In genomic region chr7:16946441-16947348, GRCm38 (mm10) we compare ENCODE assay signal across 8 mouse cellular contexts. TPM values are rescaled to one million over a fixed set of nuclear protein-coding genes. Genes with fewer than 3 reads are reported as not detected.
DNase-seq lines count a peak whose midpoint lies in the region; ATAC-seq and TF ChIP-seq lines count a peak whose summit lies in the region.

No protein-coding gene starts in this region.

- intact Hi-C loops in left cerebral cortex, postnatal 36 days (cut with DNase I) = no loop called here
- intact Hi-C loops in left cerebral cortex, postnatal 14 days (cut with DNase I) = no loop called here

- H3K9me3 ChIP-seq in forebrain, postnatal 0 days (ENCODE audit: low read length) = no peaks in the 10 kb centered on the region
- no peaks in the 10 kb centered on the region for H3K9me3 ChIP-seq in limb, embryonic 10.5 days (replicated peaks)

- no peak; the same call in 1 of the 2 replicates for TF ChIP-seq POLR2A in cerebellum, adult 2 months (IDR thresholded peaks at IDR 0.05; ENCODE audit: borderline replicate concordance, insufficient read depth, low read length)
- no peak for TF ChIP-seq POLR2A in olfactory bulb, adult 2 months (IDR thresholded peaks at IDR 0.05; ENCODE audit: insufficient read depth, low read depth, low read length)

- no peaks in the 10 kb centered on the region for H3K27me3 ChIP-seq in cerebellum, adult 2 months (ENCODE audit: control insufficient read depth, insufficient read depth, low read length)
- no peaks in the 10 kb centered on the region for H3K27me3 ChIP-seq in forebrain, postnatal 0 days (ENCODE audit: insufficient read depth, low read length)
- peaks cover 56% of the 10 kb centered on the region for H3K27me3 ChIP-seq in limb, embryonic 10.5 days (ENCODE audit: low read depth, poor library complexity, severe bottlenecking)

- H3K4me1 ChIP-seq in cerebellum, adult 2 months (ENCODE audit: control insufficient read depth, insufficient read depth, low read length) = peaks cover 26% of the 10 kb centered on the region; the same call in 1 of the 2 replicates
- H3K4me1 ChIP-seq in forebrain, postnatal 0 days (ENCODE audit: insufficient read depth) = peaks cover 40% of the 10 kb centered on the region
- peaks cover 57% of the 10 kb centered on the region for H3K4me1 ChIP-seq in limb, embryonic 10.5 days
- peaks cover 48% of the 10 kb centered on the region for H3K4me1 ChIP-seq in olfactory bulb, adult 2 months (ENCODE audit: control insufficient read depth, insufficient read depth, low read length)

- peak overlapping the region; percentile 97 for H3K9ac ChIP-seq in forebrain, postnatal 0 days

- H3K36me3 ChIP-seq in forebrain, postnatal 0 days (ENCODE audit: insufficient read depth) = no peaks in the 10 kb centered on the region
- H3K36me3 ChIP-seq in limb, embryonic 10.5 days = no peaks in the 10 kb centered on the region

- no peak for TF ChIP-seq CTCF in cerebellum, adult 2 months (IDR thresholded peaks at IDR 0.05; ENCODE audit: borderline replicate concordance, insufficient read depth, low read depth, low read length)
- TF ChIP-seq CTCF in forebrain, postnatal 0 days (IDR thresholded peaks at IDR 0.05; ENCODE audit: low read depth) = peak; percentile 47
- TF ChIP-seq CTCF in olfactory bulb, adult 2 months (IDR thresholded peaks at IDR 0.05; ENCODE audit: insufficient read depth, low read depth, low read length) = no peak; the same call in 1 of the 2 replicates

- DNase-seq in left cerebral cortex, postnatal 36 days (ENCODE audit: low spot score in 2 of 2) = peak; percentile 49 to 56
- no peak for DNase-seq in left cerebral cortex, postnatal 14 days (ENCODE audit: low spot score in 2 of 2)
- peak; percentile 80 to 85 for DNase-seq in cerebellum, adult 2 months
- DNase-seq in forebrain, postnatal 0 days = no peak
- DNase-seq in limb, embryonic 10.5 days (ENCODE audit: low spot score) = peak; percentile 56
- no peak for DNase-seq in frontal cortex, postnatal 10 days (ENCODE audit: low spot score in 2 of 2)
- DNase-seq in ovary, postnatal 36 days (ENCODE audit: low spot score) = no peak

- H3K4me2 ChIP-seq in forebrain, postnatal 0 days (ENCODE audit: low read depth) = peak overlapping the region; percentile 91

- peak overlapping the region; percentile 95 for H3K27ac ChIP-seq in cerebellum, adult 2 months (ENCODE audit: insufficient read depth, low read length)
- H3K27ac ChIP-seq in forebrain, postnatal 0 days (ENCODE audit: low read depth, low read length) = peak overlapping the region; percentile 95
- peak overlapping the region; percentile 43 for H3K27ac ChIP-seq in limb, embryonic 10.5 days
- peak overlapping the region; percentile 99 for H3K27ac ChIP-seq in olfactory bulb, adult 2 months (ENCODE audit: insufficient read depth, low read depth, low read length)

- WGBS in cerebellum, adult 2 months = 3% methylated on average over 53 of the region's 53 CpGs
- WGBS in forebrain, postnatal 0 days = 4% methylated on average over 51 of the region's 53 CpGs
- WGBS in limb, embryonic 10.5 days = 3% methylated on average over 53 of the region's 53 CpGs
- WGBS in olfactory bulb, adult 2 months = 3% methylated on average over 53 of the region's 53 CpGs

- H3K4me3 ChIP-seq in cerebellum, adult 2 months (replicated peaks; ENCODE audit: insufficient read depth, low read depth, low read length) = peak overlapping the region; percentile 87
- peak overlapping the region; percentile 83 for H3K4me3 ChIP-seq in forebrain, postnatal 0 days (ENCODE audit: low read depth, low read length)
- H3K4me3 ChIP-seq in limb, embryonic 10.5 days = peak overlapping the region; percentile 49
- H3K4me3 ChIP-seq in olfactory bulb, adult 2 months (ENCODE audit: insufficient read depth, low read depth, low read length) = peak overlapping the region; percentile 97

- ATAC-seq in forebrain, postnatal 0 days = no peak

RNA-seq across cellular contexts. Expression of gene Pnmal2, which starts 2.2 kb away (rescaled TPM):
- total RNA-seq in left cerebral cortex, postnatal 36 days (2021) = 100 to 1,000 TPM; 249 to 288 TPM
- total RNA-seq in left cerebral cortex, postnatal 14 days (2021) = 100 to 1,000 TPM; 215 to 249 TPM
- 135 and 136 TPM in 2 replicates for polyA plus RNA-seq in cerebellum, adult 2 months (2012; rRNA removed)
- 98.9 and 133 TPM in 2 replicates for total RNA-seq in forebrain, postnatal 0 days (2014; rRNA removed)
- polyA plus RNA-seq in forebrain, postnatal 0 days (2015; fragmentation: Nextera tagmentation; extraction: Ambion mirVana) = 87.5 and 134 TPM in 2 replicates
- polyA plus RNA-seq in limb, embryonic 10.5 days (2016; fragmentation: Nextera tagmentation; extraction: Ambion mirVana) = 2.6 and 5.7 TPM in 2 replicates
- polyA plus RNA-seq in olfactory bulb, adult 2 months (2012; ENCODE audit: insufficient read depth, insufficient read length, low replicate concordance, missing spikeins) = not detected in 2 replicates

RNA-seq across cellular contexts. Expression of gene Pnmal1, which starts 12.8 kb away (rescaled TPM):
- total RNA-seq in left cerebral cortex, postnatal 36 days (2021) = 100 to 1,000 TPM; 109 to 111 TPM
- 10 to 100 TPM; 85.4 to 91.6 TPM for total RNA-seq in left cerebral cortex, postnatal 14 days (2021)
- polyA plus RNA-seq in cerebellum, adult 2 months (2012; rRNA removed) = 27.4 and 29.9 TPM in 2 replicates
- 53.4 and 64.8 TPM in 2 replicates for total RNA-seq in forebrain, postnatal 0 days (2014; rRNA removed)
- 51.1 and 61.5 TPM in 2 replicates for polyA plus RNA-seq in forebrain, postnatal 0 days (2015; fragmentation: Nextera tagmentation; extraction: Ambion mirVana)
- 0.79 and 1.5 TPM in 2 replicates for polyA plus RNA-seq in limb, embryonic 10.5 days (2016; fragmentation: Nextera tagmentation; extraction: Ambion mirVana)
- not detected in 2 replicates for polyA plus RNA-seq in olfactory bulb, adult 2 months (2012; ENCODE audit: insufficient read depth, insufficient read length, low replicate concordance, missing spikeins)

RNA-seq across cellular contexts. Expression of gene Calm3, which starts 22.8 kb away (rescaled TPM):
- 1,000 to 10,000 TPM; 1,705 to 2,029 TPM for total RNA-seq in left cerebral cortex, postnatal 36 days (2021)
- total RNA-seq in left cerebral cortex, postnatal 14 days (2021) = 1,000 to 10,000 TPM; 2,088 to 2,136 TPM
- 1,355 and 1,504 TPM in 2 replicates for polyA plus RNA-seq in cerebellum, adult 2 months (2012; rRNA removed)
- 1,323 and 1,444 TPM in 2 replicates for total RNA-seq in forebrain, postnatal 0 days (2014; rRNA removed)
- polyA plus RNA-seq in forebrain, postnatal 0 days (2015; fragmentation: Nextera tagmentation; extraction: Ambion mirVana) = 403 and 424 TPM in 2 replicates
- 127 and 134 TPM in 2 replicates for polyA plus RNA-seq in limb, embryonic 10.5 days (2016; fragmentation: Nextera tagmentation; extraction: Ambion mirVana)
- 1,020 and 1,388 TPM in 2 replicates for polyA plus RNA-seq in olfactory bulb, adult 2 months (2012; ENCODE audit: insufficient read depth, insufficient read length, low replicate concordance, missing spikeins)

RNA-seq across cellular contexts. Expression of gene Gm42372, which starts 36.2 kb away (rescaled TPM):
- 10 to 100 TPM; 59.7 to 61.7 TPM for total RNA-seq in left cerebral cortex, postnatal 36 days (2021)
- 10 to 100 TPM; 59.2 to 61.7 TPM for total RNA-seq in left cerebral cortex, postnatal 14 days (2021)
- 33.2 and 34.4 TPM in 2 replicates for polyA plus RNA-seq in cerebellum, adult 2 months (2012; rRNA removed)
- total RNA-seq in forebrain, postnatal 0 days (2014; rRNA removed) = 34.9 and 40.0 TPM in 2 replicates
- polyA plus RNA-seq in forebrain, postnatal 0 days (2015; fragmentation: Nextera tagmentation; extraction: Ambion mirVana) = 4.0 and 5.9 TPM in 2 replicates
- 0.96 and 0.98 TPM in 2 replicates for polyA plus RNA-seq in limb, embryonic 10.5 days (2016; fragmentation: Nextera tagmentation; extraction: Ambion mirVana)
- polyA plus RNA-seq in olfactory bulb, adult 2 months (2012; ENCODE audit: insufficient read depth, insufficient read length, low replicate concordance, missing spikeins) = not detected in 2 replicates

RNA-seq across cellular contexts. Expression of gene Ptgir, which starts 40.4 kb away (rescaled TPM):
- under 1 TPM in 1 of 2 experiments, not detected in 1; 0.10 TPM for total RNA-seq in left cerebral cortex, postnatal 36 days (2021)
- under 1 TPM in 1 of 2 experiments, not detected in 1; 0.11 TPM for total RNA-seq in left cerebral cortex, postnatal 14 days (2021)
- polyA plus RNA-seq in cerebellum, adult 2 months (2012; rRNA removed) = 0.11 TPM in 2 replicates
- 0.15 TPM in 1 of 2 replicates, not detected in the other for total RNA-seq in forebrain, postnatal 0 days (2014; rRNA removed)
- 0.08 and 0.09 TPM in 2 replicates for polyA plus RNA-seq in forebrain, postnatal 0 days (2015; fragmentation: Nextera tagmentation; extraction: Ambion mirVana)
- polyA plus RNA-seq in limb, embryonic 10.5 days (2016; fragmentation: Nextera tagmentation; extraction: Ambion mirVana) = 0.18 and 0.43 TPM in 2 replicates
- polyA plus RNA-seq in olfactory bulb, adult 2 months (2012; ENCODE audit: insufficient read depth, insufficient read length, low replicate concordance, missing spikeins) = not detected in 2 replicates

Comparison
In these comparisons a context has a peak if more than half of its experiments do, and no peak if none do; other contexts are left out.
1. DNase-seq: peak in left cerebral cortex, postnatal 36 days (2 of 2), cerebellum, adult 2 months (2 of 2) and limb, embryonic 10.5 days (single experiment); none in left cerebral cortex, postnatal 14 days (0 of 2), forebrain, postnatal 0 days (single experiment), frontal cortex, postnatal 10 days (0 of 2) and ovary, postnatal 36 days (single experiment).
2. H3K27ac ChIP-seq: peak in every context shown above with its lines; median percentile 99 in olfactory bulb, adult 2 months; 95 in cerebellum, adult 2 months; 95 in forebrain, postnatal 0 days; 43 in limb, embryonic 10.5 days.
3. RNA of gene Pnmal1, which starts 12.8 kb away (polyA plus RNA-seq): 51.1 to 61.5 TPM in forebrain, postnatal 0 days, 27.4 to 29.9 TPM in cerebellum, adult 2 months and not detected in olfactory bulb, adult 2 months; 0.79 to 1.5 TPM in limb, embryonic 10.5 days; every median in the first group is over 10 times any median in the second.
4. Peak in every context shown above with its lines, with median percentiles within 50 percentile points of each other: H3K4me3 ChIP-seq.